Mouse (Mus musculus) liver, adult 2 months (tissue): ENCODE measurements around the gene Tmem221. TPM values are rescaled to one million over a fixed set of nuclear protein-coding genes. Genes with fewer than 3 reads are reported as not detected.
A peak's percentile ranks its signal among the peaks of the same experiment; 100 is the strongest.
"Not testable (repeated sequence)": the region's sequence is repeated elsewhere in the genome, so short reads cannot be mapped to it uniquely, and the experiment has no call there.

ENCODE experiments used
- DNase-seq: peaks from one replicate; pipeline ENCODE4 v3.0.0-alpha.2; 2011; ENCODE audit warnings: low read depth, low spot score; ENCODE audit errors: extremely low read depth
- H3K27ac ChIP-seq: fragments of 200-500 bp; replicated peaks from 2 replicates; pipeline ENCODE4 v1.5.1; 2012; ENCODE audit warnings: low read depth, mild to moderate bottlenecking, control low read depth, inconsistent platforms, low read length; ENCODE audit not compliant: insufficient read depth
- H3K27me3 ChIP-seq: fragments of 200-500 bp; 2 replicates; pipeline ENCODE4 v1.6.1; 2012; ENCODE audit warnings: mild to moderate bottlenecking, moderate library complexity, low read length, inconsistent platforms; ENCODE audit not compliant: control insufficient read depth, insufficient read depth
- H3K36me3 ChIP-seq: fragments of 200-500 bp; 2 replicates; pipeline ENCODE4 v1.6.1; 2012; ENCODE audit warnings: low read length, inconsistent platforms; ENCODE audit not compliant: control insufficient read depth, insufficient read depth
- H3K4me1 ChIP-seq: fragments of 200-500 bp; 2 replicates; pipeline ENCODE4 v1.6.1; 2011; ENCODE audit warnings: low read length; ENCODE audit not compliant: control insufficient read depth, insufficient read depth
- H3K4me3 ChIP-seq: fragments of 200-500 bp; 2 replicates; pipeline ENCODE4 v1.5.1; 2011; ENCODE audit warnings: low read depth, mild to moderate bottlenecking, control low read depth, low read length, moderate library complexity; ENCODE audit not compliant: insufficient read depth
- H3K79me2 ChIP-seq: fragments of 200-500 bp; 2 replicates; pipeline ENCODE4 v1.6.1; 2012; ENCODE audit warnings: inconsistent platforms, mild to moderate bottlenecking, low read length, moderate library complexity; ENCODE audit not compliant: control insufficient read depth, insufficient read depth
- H3K9ac ChIP-seq: fragments of 200-500 bp; 2 replicates; pipeline ENCODE4 v1.6.1; 2012; ENCODE audit warnings: low read depth, mild to moderate bottlenecking, control low read depth, inconsistent platforms, low read length
- CTCF ChIP-seq: fragments of 200-500 bp; IDR thresholded peaks from 2 replicates; pipeline ENCODE4 v1.5.1; 2011; ENCODE audit warnings: low read depth, low read length, control low read depth
- POLR2A ChIP-seq: fragments of 200-500 bp; IDR thresholded peaks from 2 replicates; pipeline ENCODE4 v1.6.1; 2011; ENCODE audit warnings: low read length, control low read depth; ENCODE audit not compliant: insufficient read depth; ENCODE audit errors: extremely low read depth
- WGBS: fragments of 180-500 bp; shearing (Covaris S2); methylation state at CpG from one replicate; pipeline ENCODE4 v1.1.7; 2018; 5-methylcytosine and 5-hydroxymethylcytosine counted together
- polyA plus RNA-seq: library from polyadenylated mRNA; depleted of rRNA; stranded (reverse); fragments of >200 nt; gene quantifications from 2 replicates; pipeline ENCODE4 v1.2.3, GENCODE M21; 2012
- total RNA-seq: library from RNA; depleted of rRNA; stranded (reverse); fragments of >200 nt; gene quantifications from 2 replicates; pipeline ENCODE4 v1.2.3, GENCODE M21; 2014

The Tmem221 gene
- total and polyA plus RNA-seq, 2 experiments, result 0.46 to 0.55 TPM

GRCm38 (mm10) chr8:71537028-71537867 lies 21.4 kb downstream of the Tmem221 start, which contains the start of gene Bst2:
TSS of gene Bst2 (minus strand) at chr8:71537456.
- TF ChIP-seq POLR2A (peak; percentile 52), CTCF (peak; percentile 21)
- DNase-seq, result peak; percentile 95
- Histone ChIP-seq H3K9ac (peak within 1 kb of the TSS; percentile 88), H3K4me3 (peak within 1 kb of the TSS; percentile 82), H3K27ac (peak within 1 kb of the TSS; percentile 96), H3K4me1 (peaks cover 23% of the 10 kb centered on the region), H3K27me3 (no peaks in the 10 kb centered on the region), H3K79me2 (peaks cover 19% of the 10 kb centered on the region; the same call in 1 of the 2 replicates), H3K36me3 (no peaks in the 10 kb centered on the region)
- under 1% methylated on average over 37 of the region's 37 CpGs for WGBS

GRCm38 (mm10) chr8:71535663-71536062 lies 23.0 kb downstream of the Tmem221 start:
- Histone ChIP-seq H3K4me3 (peak overlapping the region; percentile 74; the same call in 1 of the 2 replicates), H3K27ac (peak overlapping the region; percentile 35; the same call in 1 of the 2 replicates), H3K4me1 (peaks cover 23% of the 10 kb centered on the region), H3K79me2 (peaks cover 19% of the 10 kb centered on the region; the same call in 1 of the 2 replicates), H3K27me3 (no peaks in the 10 kb centered on the region), H3K36me3 (no peaks in the 10 kb centered on the region), H3K9ac (peak overlapping the region; percentile 88)
- no peak for DNase-seq
- 63% methylated on average over 5 of the region's 5 CpGs for WGBS
- TF ChIP-seq POLR2A (no peak), CTCF (no peak)

- WGBS, result 34% methylated on average over 3 of the region's 3 CpGs
- H3K79me2 ChIP-seq, result peaks cover 19% of the 10 kb centered on the region; the same call in 1 of the 2 replicates
- H3K27ac ChIP-seq, result peak overlapping the region; percentile 58
- H3K9ac ChIP-seq, result no peak overlapping the region
- no peaks in the 10 kb centered on the region for H3K36me3 ChIP-seq
- DNase-seq, result peak; percentile 81
- no peak overlapping the region for H3K4me3 ChIP-seq
- peaks cover 23% of the 10 kb centered on the region for H3K4me1 ChIP-seq
- TF ChIP-seq POLR2A (no peak), CTCF (peak; percentile 52; the same call in 1 of the 2 replicates)
- no peaks in the 10 kb centered on the region for H3K27me3 ChIP-seq
These were observed 24.3 kb downstream of the Tmem221 start for GRCm38 (mm10) chr8:71534263-71534810.

GRCm38 (mm10) chr8:71530735-71531467 lies 27.8 kb downstream of the Tmem221 start:
- not testable (repeated sequence) for H3K27ac ChIP-seq, H3K27me3 ChIP-seq, H3K79me2 ChIP-seq, H3K4me3 ChIP-seq, H3K36me3 ChIP-seq, H3K9ac ChIP-seq
- 81% methylated on average over 7 of the region's 12 CpGs for WGBS
- DNase-seq, result peak; percentile 33
- TF ChIP-seq CTCF, result peak; percentile 40
- H3K4me1 ChIP-seq, result peaks cover 14% of the 10 kb centered on the region

- Histone ChIP-seq H3K4me3 (no peak overlapping the region), H3K79me2 (no peaks in the 10 kb centered on the region), H3K27me3 (no peaks in the 10 kb centered on the region), H3K4me1 (no peaks in the 10 kb centered on the region; the same call in 1 of the 2 replicates), H3K27ac (peak overlapping the region; percentile 67), H3K9ac (no peak overlapping the region), H3K36me3 (no peaks in the 10 kb centered on the region)
- DNase-seq, result no peak
- WGBS, result 78% methylated on average over 11 of the region's 11 CpGs
- TF ChIP-seq POLR2A, result no peak
- no peak for TF ChIP-seq CTCF
These were observed 30.2 kb downstream of the Tmem221 start for GRCm38 (mm10) chr8:71528362-71529073.
